22 mouse cellular contexts compared by ENCODE assay signal in genomic region chr16:41633898-41634297, GRCm38 (mm10).
DNase-seq lines count a peak whose midpoint lies in the region; ATAC-seq and TF ChIP-seq lines count a peak whose summit lies in the region.
"Had no signal": no experiment of that assay in that cellular context is flagged by ENCODE, and none has a peak within 500 bp of the region (broad histone marks: within the 10 kb centered on the region; RNA-seq: fewer than 3 reads in every experiment).

No protein-coding gene starts in this region.

- no peak overlapping the region for H3K4me3 ChIP-seq in hindbrain, embryonic 11.5 days (ENCODE audit: low read depth, low read length)
- no peak overlapping the region for H3K4me3 ChIP-seq in hindbrain, postnatal 0 days (ENCODE audit: low read length)
- H3K4me3 ChIP-seq in forebrain, embryonic 14.5 days (ENCODE audit: low read depth, low read length) = no peak overlapping the region
- H3K4me3 ChIP-seq: embryonic facial prominence, embryonic 15.5 days; erythroblast, embryonic 14.5 days; gastrocnemius, adult 2 months; heart, embryonic 12.5 days; hindbrain, embryonic 10.5 days; hindbrain, embryonic 15.5 days had no signal

- no peak for TF ChIP-seq CTCF in hindbrain, postnatal 0 days (IDR thresholded peaks at IDR 0.05; ENCODE audit: low read depth)

- DNase-seq in hindbrain, embryonic 11.5 days (ENCODE audit: low spot score) = no peak
- DNase-seq in hindbrain, postnatal 0 days (ENCODE audit: low spot score) = no peak
- DNase-seq in ES-CJ7 (ENCODE audit: low read depth, low spot score) (peak; percentile 96), R1 (ENCODE audit: low read depth, low spot score) (peak; percentile 97)
- peak; percentile 36 for DNase-seq in forebrain, embryonic 14.5 days (ENCODE audit: low spot score)
- DNase-seq in right cerebral cortex, postnatal 36 days (ENCODE audit: low spot score in 2 of 2) = no peak
- no peak for DNase-seq in cerebellum, postnatal 25 days
- DNase-seq: adrenal gland, postnatal 14 days; cerebellum, adult 2 months; cerebellum, postnatal 10 days; embryo, embryonic 11 days; gastrocnemius, adult 2 months; gastrocnemius, postnatal 25 days; kidney, adult 8-10 months had no signal

- H3K4me2 ChIP-seq in hindbrain, embryonic 11.5 days (replicated peaks; ENCODE audit: low read depth, low read length) = no peak overlapping the region
- H3K4me2 ChIP-seq in hindbrain, postnatal 0 days (ENCODE audit: low read depth, low read length) = no peak overlapping the region
- no peak overlapping the region for H3K4me2 ChIP-seq in forebrain, embryonic 14.5 days (ENCODE audit: low read length)
- H3K4me2 ChIP-seq: embryonic facial prominence, embryonic 15.5 days; heart, embryonic 12.5 days; hindbrain, embryonic 15.5 days had no signal

- H3K4me1 ChIP-seq in hindbrain, embryonic 11.5 days (replicated peaks; ENCODE audit: control insufficient read depth, insufficient read depth, low read length) = no peaks in the 10 kb centered on the region
- H3K4me1 ChIP-seq in hindbrain, postnatal 0 days (ENCODE audit: insufficient read depth, low read length) = no peaks in the 10 kb centered on the region
- no peaks in the 10 kb centered on the region for H3K4me1 ChIP-seq in forebrain, embryonic 14.5 days (ENCODE audit: control insufficient read depth, insufficient read depth, low read length)
- H3K4me1 ChIP-seq: embryonic facial prominence, embryonic 15.5 days; heart, embryonic 12.5 days had no signal

- H3K27ac ChIP-seq in hindbrain, embryonic 11.5 days (ENCODE audit: low read depth, low read length) = no peak overlapping the region
- H3K27ac ChIP-seq in hindbrain, postnatal 0 days = no peak overlapping the region
- H3K27ac ChIP-seq in forebrain, embryonic 14.5 days (ENCODE audit: low read depth, low read length) = no peak overlapping the region
- H3K27ac ChIP-seq: embryonic facial prominence, embryonic 15.5 days; gastrocnemius, adult 2 months; hindbrain, embryonic 10.5 days; hindbrain, embryonic 15.5 days had no signal

- no peaks in the 10 kb centered on the region for H3K9me3 ChIP-seq in hindbrain, embryonic 11.5 days (ENCODE audit: control insufficient read depth, low read length)
- H3K9me3 ChIP-seq in hindbrain, postnatal 0 days (ENCODE audit: low read length) = no peaks in the 10 kb centered on the region
- no peaks in the 10 kb centered on the region for H3K9me3 ChIP-seq in forebrain, embryonic 14.5 days (replicated peaks; ENCODE audit: control insufficient read depth, low read length)
- H3K9me3 ChIP-seq: embryonic facial prominence, embryonic 15.5 days; heart, embryonic 12.5 days; hindbrain, embryonic 10.5 days; hindbrain, embryonic 15.5 days had no signal

- H3K27me3 ChIP-seq in hindbrain, embryonic 11.5 days (ENCODE audit: control insufficient read depth, insufficient read depth, low read length) = no peaks in the 10 kb centered on the region
- no peaks in the 10 kb centered on the region for H3K27me3 ChIP-seq in hindbrain, postnatal 0 days (ENCODE audit: insufficient read depth, low read length)
- H3K27me3 ChIP-seq in forebrain, embryonic 14.5 days (replicated peaks; ENCODE audit: control insufficient read depth, insufficient read depth, low read length) = no peaks in the 10 kb centered on the region
- H3K27me3 ChIP-seq: embryonic facial prominence, embryonic 15.5 days; heart, embryonic 12.5 days; hindbrain, embryonic 15.5 days; Patski had no signal

- no peak overlapping the region for H3K9ac ChIP-seq in hindbrain, embryonic 11.5 days (ENCODE audit: low read depth, low read length)
- H3K9ac ChIP-seq in hindbrain, postnatal 0 days (replicated peaks; ENCODE audit: low read length) = no peak overlapping the region
- no peak overlapping the region for H3K9ac ChIP-seq in forebrain, embryonic 14.5 days (ENCODE audit: low read length)
- H3K9ac ChIP-seq: embryonic facial prominence, embryonic 15.5 days; heart, embryonic 12.5 days; hindbrain, embryonic 15.5 days had no signal

- WGBS in hindbrain, embryonic 11.5 days = 34% methylated on average over 2 of the region's 2 CpGs
- WGBS in hindbrain, postnatal 0 days = 22% methylated on average over 2 of the region's 2 CpGs
- WGBS in forebrain, embryonic 14.5 days = 18% methylated on average over 2 of the region's 2 CpGs

- ATAC-seq in hindbrain, embryonic 11.5 days (ENCODE audit: low FRiP score) = peak; percentile 60; the same call in 1 of the 2 replicates
- ATAC-seq in hindbrain, postnatal 0 days = no peak
- peak; percentile 58; the same call in 1 of the 2 replicates for ATAC-seq in forebrain, embryonic 14.5 days
- ATAC-seq: inflammation-experienced regulatory T-cells, adult 6 months; intestine, postnatal 0 days; Patski had no signal

- no peaks in the 10 kb centered on the region for H3K36me3 ChIP-seq in hindbrain, embryonic 11.5 days (ENCODE audit: control insufficient read depth, insufficient read depth, low read length)
- H3K36me3 ChIP-seq in hindbrain, postnatal 0 days (ENCODE audit: insufficient read depth, low read length) = no peaks in the 10 kb centered on the region
- H3K36me3 ChIP-seq in forebrain, embryonic 14.5 days (ENCODE audit: control insufficient read depth, insufficient read depth, low read length) = no peaks in the 10 kb centered on the region
- H3K36me3 ChIP-seq: embryonic facial prominence, embryonic 15.5 days; heart, embryonic 12.5 days; hindbrain, embryonic 10.5 days; hindbrain, embryonic 15.5 days had no signal

Comparison
In these comparisons a context has a peak if more than half of its experiments do, and no peak if none do; other contexts are left out.
1. DNase-seq: peak in ES-CJ7 (single experiment), R1 (single experiment) and forebrain, embryonic 14.5 days (single experiment); none in hindbrain, embryonic 11.5 days (single experiment), hindbrain, postnatal 0 days (single experiment), right cerebral cortex, postnatal 36 days (0 of 2) and cerebellum, postnatal 25 days (0 of 2).